Mouse (Mus musculus): ENCODE data around the gene Ncs1.

Gene Ncs1

GRCm38 (mm10) chr2:31339826-31340225, 94.2 kb downstream of the Ncs1 start:
- peak; percentile 75 for DNase-seq (ENCODE audit: low read depth)

- DNase-seq (ENCODE audit: low read depth): no peak
These were observed 96.3 kb downstream of the Ncs1 start for GRCm38 (mm10) chr2:31341726-31342535.

Measured in NIH3T3 (cell line).